Mouse (Mus musculus): ENCODE measurements at regions not wholly inside any gene's neighbourhood (a gene's known extent, or its start where the extent isn't known, plus 50 kb on each side); places are given as distances from the start of the nearest gene placed in this dataset.

GRCm38 (mm10) chr2:160421216-160421911 is 54.5 kb upstream of the Mafb start:
- peak overlapping the region; percentile 42; the same call in 1 of the 2 replicates for H3K9ac ChIP-seq
- H3K9me3 ChIP-seq (replicated peaks) = no peaks in the 10 kb centered on the region
- H3K4me3 ChIP-seq = no peak overlapping the region
- no peak overlapping the region for H3K27ac ChIP-seq (ENCODE audit: poor library complexity, severe bottlenecking)
- 23% methylated on average over 13 of the region's 13 CpGs for WGBS
- peak; percentile 33; the same call in 1 of the 2 replicates for ATAC-seq (ENCODE audit: insufficient number of reproducible peaks, low FRiP score)
- H3K36me3 ChIP-seq = no peaks in the 10 kb centered on the region
- peaks cover 9% of the 10 kb centered on the region for H3K4me1 ChIP-seq (replicated peaks)
- peaks cover 4% of the 10 kb centered on the region; the same call in 1 of the 2 replicates for H3K27me3 ChIP-seq (replicated peaks)
- H3K4me2 ChIP-seq = peak overlapping the region; percentile 27

GRCm38 (mm10) chr2:160424491-160424890 is 57.6 kb upstream of the Mafb start:
- no peak overlapping the region for H3K9ac ChIP-seq
- no peak overlapping the region for H3K4me2 ChIP-seq
- H3K4me1 ChIP-seq (replicated peaks) = peaks cover 9% of the 10 kb centered on the region
- no peaks in the 10 kb centered on the region for H3K36me3 ChIP-seq
- peaks cover 4% of the 10 kb centered on the region for H3K27me3 ChIP-seq (replicated peaks)
- 84% methylated on average over 7 of the region's 7 CpGs for WGBS
- no peak overlapping the region for H3K27ac ChIP-seq (ENCODE audit: poor library complexity, severe bottlenecking)
- no peaks in the 10 kb centered on the region for H3K9me3 ChIP-seq (replicated peaks)
- no peak overlapping the region for H3K4me3 ChIP-seq
- no peak for ATAC-seq (ENCODE audit: insufficient number of reproducible peaks, low FRiP score)

GRCm38 (mm10) chr2:160427431-160427830 is 60.6 kb upstream of the Mafb start:
- Histone ChIP-seq H3K4me3 (no peak overlapping the region), H3K36me3 (no peaks in the 10 kb centered on the region), H3K9me3 (replicated peaks) (no peaks in the 10 kb centered on the region), H3K9ac (no peak overlapping the region), H3K27me3 (replicated peaks) (peaks cover 4% of the 10 kb centered on the region), H3K4me2 (no peak overlapping the region), H3K27ac (ENCODE audit: poor library complexity, severe bottlenecking) (no peak overlapping the region), H3K4me1 (replicated peaks) (no peaks in the 10 kb centered on the region)
- ATAC-seq (ENCODE audit: insufficient number of reproducible peaks, low FRiP score) = no peak
- WGBS = 69% methylated on average over 10 of the region's 10 CpGs

- no peak overlapping the region for H3K4me3 ChIP-seq
- no peaks in the 10 kb centered on the region for H3K36me3 ChIP-seq
- no peaks in the 10 kb centered on the region for H3K27me3 ChIP-seq (replicated peaks)
- H3K4me2 ChIP-seq = no peak overlapping the region
- peak overlapping the region; percentile 68 for H3K27ac ChIP-seq (ENCODE audit: poor library complexity, severe bottlenecking)
- peaks cover 17% of the 10 kb centered on the region for H3K4me1 ChIP-seq (replicated peaks)
- no peaks in the 10 kb centered on the region for H3K9me3 ChIP-seq (replicated peaks)
- H3K9ac ChIP-seq = no peak overlapping the region
- ATAC-seq (ENCODE audit: insufficient number of reproducible peaks, low FRiP score) = peak; percentile 88
- 51% methylated on average over 10 of the region's 10 CpGs for WGBS
These were observed 66.4 kb upstream of the Mafb start for GRCm38 (mm10) chr2:160433252-160433651.

- ATAC-seq (ENCODE audit: insufficient number of reproducible peaks, low FRiP score) = no peak
- H3K4me3 ChIP-seq = no peak overlapping the region
- WGBS = 49% methylated on average over 5 of the region's 5 CpGs
- no peaks in the 10 kb centered on the region for H3K36me3 ChIP-seq
- H3K27ac ChIP-seq (ENCODE audit: poor library complexity, severe bottlenecking) = no peak overlapping the region
- H3K4me1 ChIP-seq (replicated peaks) = peaks cover 26% of the 10 kb centered on the region
- no peaks in the 10 kb centered on the region for H3K9me3 ChIP-seq (replicated peaks)
- H3K27me3 ChIP-seq (replicated peaks) = no peaks in the 10 kb centered on the region
- H3K9ac ChIP-seq = no peak overlapping the region
- no peak overlapping the region for H3K4me2 ChIP-seq
These were observed 67.8 kb upstream of the Mafb start for GRCm38 (mm10) chr2:160434701-160435100.

GRCm38 (mm10) chr2:160435622-160436021 is 68.8 kb upstream of the Mafb start:
- H3K4me2 ChIP-seq = no peak overlapping the region
- no peaks in the 10 kb centered on the region for H3K27me3 ChIP-seq (replicated peaks)
- no peak overlapping the region for H3K27ac ChIP-seq (ENCODE audit: poor library complexity, severe bottlenecking)
- 63% methylated on average over 3 of the region's 3 CpGs for WGBS
- peaks cover 30% of the 10 kb centered on the region for H3K4me1 ChIP-seq (replicated peaks)
- H3K9me3 ChIP-seq (replicated peaks) = no peaks in the 10 kb centered on the region
- ATAC-seq (ENCODE audit: insufficient number of reproducible peaks, low FRiP score) = no peak
- H3K9ac ChIP-seq = no peak overlapping the region
- H3K4me3 ChIP-seq = no peak overlapping the region
- H3K36me3 ChIP-seq = no peaks in the 10 kb centered on the region

GRCm38 (mm10) chr2:160439028-160439427 is 72.2 kb upstream of the Mafb start:
- ATAC-seq (ENCODE audit: insufficient number of reproducible peaks, low FRiP score) = no peak
- Histone ChIP-seq H3K36me3 (no peaks in the 10 kb centered on the region), H3K4me2 (no peak overlapping the region), H3K9ac (no peak overlapping the region; the same call in 1 of the 2 replicates), H3K27me3 (replicated peaks) (peaks cover 18% of the 10 kb centered on the region; the same call in 1 of the 2 replicates), H3K9me3 (replicated peaks) (no peaks in the 10 kb centered on the region), H3K27ac (ENCODE audit: poor library complexity, severe bottlenecking) (no peak overlapping the region), H3K4me1 (replicated peaks) (peaks cover 20% of the 10 kb centered on the region), H3K4me3 (no peak overlapping the region)
- 64% methylated on average over 2 of the region's 2 CpGs for WGBS

GRCm38 (mm10) chr2:160440236-160440635 is 73.4 kb upstream of the Mafb start:
- WGBS = 83% methylated on average over 9 of the region's 9 CpGs
- Histone ChIP-seq H3K9me3 (replicated peaks) (no peaks in the 10 kb centered on the region), H3K27ac (ENCODE audit: poor library complexity, severe bottlenecking) (no peak overlapping the region), H3K27me3 (replicated peaks) (peaks cover 28% of the 10 kb centered on the region), H3K36me3 (no peaks in the 10 kb centered on the region), H3K4me1 (replicated peaks) (peaks cover 12% of the 10 kb centered on the region), H3K4me2 (no peak overlapping the region), H3K9ac (no peak overlapping the region), H3K4me3 (no peak overlapping the region)
- ATAC-seq (ENCODE audit: insufficient number of reproducible peaks, low FRiP score) = no peak

- 17% methylated on average over 8 of the region's 8 CpGs for WGBS
These were observed 84.2 kb upstream of the Mafb start for GRCm38 (mm10) chr2:160451057-160451456.

GRCm38 (mm10) chr2:160451481-160452238 is 84.8 kb upstream of the Mafb start:
- no peaks in the 10 kb centered on the region for H3K36me3 ChIP-seq
- ATAC-seq (ENCODE audit: insufficient number of reproducible peaks, low FRiP score) = peak; percentile 83
- H3K4me1 ChIP-seq (replicated peaks) = peaks cover 21% of the 10 kb centered on the region
- no peaks in the 10 kb centered on the region for H3K9me3 ChIP-seq (replicated peaks)
- peak overlapping the region; percentile 71 for H3K4me2 ChIP-seq
- peak overlapping the region; percentile 8; the same call in 1 of the 2 replicates for H3K9ac ChIP-seq
- peaks cover 26% of the 10 kb centered on the region for H3K27me3 ChIP-seq (replicated peaks)
- H3K4me3 ChIP-seq = peak overlapping the region; percentile 43
- WGBS = under 1% methylated on average over 20 of the region's 21 CpGs
- peak overlapping the region; percentile 43; the same call in 1 of the 2 replicates for H3K27ac ChIP-seq (ENCODE audit: poor library complexity, severe bottlenecking)

More at GRCm38 (mm10) chr2:160451057-160451456, 84.2 kb upstream of the Mafb start:
- H3K9ac ChIP-seq = no peak overlapping the region
- no peaks in the 10 kb centered on the region for H3K9me3 ChIP-seq (replicated peaks)
- H3K4me1 ChIP-seq (replicated peaks) = peaks cover 26% of the 10 kb centered on the region
- peak overlapping the region; percentile 71 for H3K4me2 ChIP-seq
- no peaks in the 10 kb centered on the region for H3K36me3 ChIP-seq
- H3K27ac ChIP-seq (ENCODE audit: poor library complexity, severe bottlenecking) = 0 out of 2 replicates have a peak overlapping the region, but pooled peaks have one; percentile 43
- ATAC-seq (ENCODE audit: insufficient number of reproducible peaks, low FRiP score) = peak; percentile 51; the same call in 1 of the 2 replicates
- H3K27me3 ChIP-seq (replicated peaks) = peaks cover 32% of the 10 kb centered on the region
- peak overlapping the region; percentile 43 for H3K4me3 ChIP-seq

- 26% methylated on average over 6 of the region's 6 CpGs for WGBS
- peak overlapping the region; percentile 43 for H3K4me3 ChIP-seq
- 0 out of 2 replicates have a peak overlapping the region, but pooled peaks have one; percentile 8 for H3K9ac ChIP-seq
- H3K4me2 ChIP-seq = peak overlapping the region; percentile 71
- H3K36me3 ChIP-seq = no peaks in the 10 kb centered on the region
- peaks cover 15% of the 10 kb centered on the region for H3K4me1 ChIP-seq (replicated peaks)
- no peak for ATAC-seq (ENCODE audit: insufficient number of reproducible peaks, low FRiP score)
- H3K27me3 ChIP-seq (replicated peaks) = peaks cover 22% of the 10 kb centered on the region; the same call in 1 of the 2 replicates
- no peak overlapping the region for H3K27ac ChIP-seq (ENCODE audit: poor library complexity, severe bottlenecking)
- H3K9me3 ChIP-seq (replicated peaks) = no peaks in the 10 kb centered on the region
These were observed 85.3 kb upstream of the Mafb start for GRCm38 (mm10) chr2:160452239-160452530.
